Mouse (Mus musculus): ENCODE results near the gene Syde2. TPM values are rescaled to one million over a fixed set of nuclear protein-coding genes. Genes with fewer than 3 reads are reported as not detected.

Gene Syde2
- total RNA-seq (2022), result 10 to 100 TPM; 16.7 to 21.8 (median 19.0) TPM

GRCm38 (mm10) chr3:145987268-145987969 lies at the start of gene Syde2:
Gene Syde2, plus strand, starts transcription at chr3:145987870.
- DNase-seq (ENCODE audit: low spot score), result peak; percentile 62

GRCm38 (mm10) chr3:145938405-145939349 lies 49.0 kb upstream of the Syde2 start:
- DNase-seq (ENCODE audit: low spot score), result no peak

- DNase-seq (ENCODE audit: low spot score), result no peak
These were observed 48.3 kb upstream of the Syde2 start for GRCm38 (mm10) chr3:145939402-145939801.

GRCm38 (mm10) chr3:145939971-145940370 lies 47.7 kb upstream of the Syde2 start:
- no peak for DNase-seq (ENCODE audit: low spot score)

- DNase-seq (ENCODE audit: low spot score), result peak; percentile 74
These were observed 45.7 kb upstream of the Syde2 start for GRCm38 (mm10) chr3:145941971-145942370.

GRCm38 (mm10) chr3:145944348-145944747 lies 43.3 kb upstream of the Syde2 start:
- no peak for DNase-seq (ENCODE audit: low spot score)

GRCm38 (mm10) chr3:145945904-145946303 lies 41.8 kb upstream of the Syde2 start:
- DNase-seq (ENCODE audit: low spot score), result no peak

- no peak for DNase-seq (ENCODE audit: low spot score)
These were observed 41.0 kb upstream of the Syde2 start for GRCm38 (mm10) chr3:145946654-145947053.

- DNase-seq (ENCODE audit: low spot score), result no peak
These were observed 40.0 kb upstream of the Syde2 start for GRCm38 (mm10) chr3:145947539-145948204.

- peak; percentile 65 for DNase-seq (ENCODE audit: low spot score)
These were observed 37.4 kb upstream of the Syde2 start for GRCm38 (mm10) chr3:145950034-145950814.

GRCm38 (mm10) chr3:145950815-145951130 lies 36.9 kb upstream of the Syde2 start:
- no peak for DNase-seq (ENCODE audit: low spot score)

GRCm38 (mm10) chr3:145951287-145952165 lies 36.1 kb upstream of the Syde2 start:
- DNase-seq (ENCODE audit: low spot score), result peak; percentile 48

GRCm38 (mm10) chr3:145952945-145953344 lies 34.7 kb upstream of the Syde2 start:
- no peak for DNase-seq (ENCODE audit: low spot score)

GRCm38 (mm10) chr3:145953411-145953810 lies 34.3 kb upstream of the Syde2 start:
- DNase-seq (ENCODE audit: low spot score), result no peak

- peak; percentile 42 for DNase-seq (ENCODE audit: low spot score)
These were observed 27.8 kb upstream of the Syde2 start for GRCm38 (mm10) chr3:145959824-145960223.

GRCm38 (mm10) chr3:145962411-145962810 lies 25.3 kb upstream of the Syde2 start:
- no peak for DNase-seq (ENCODE audit: low spot score)

- no peak for DNase-seq (ENCODE audit: low spot score)
These were observed 24.3 kb upstream of the Syde2 start for GRCm38 (mm10) chr3:145963101-145964017.

GRCm38 (mm10) chr3:145964018-145964387 lies 23.7 kb upstream of the Syde2 start:
- no peak for DNase-seq (ENCODE audit: low spot score)

- no peak for DNase-seq (ENCODE audit: low spot score)
These were observed 23.2 kb upstream of the Syde2 start for GRCm38 (mm10) chr3:145964473-145964872.
